Mouse (Mus musculus) liver, embryonic 18 days (tissue): ENCODE data around the gene Tnrc6b. TPM values are rescaled to one million over a fixed set of nuclear protein-coding genes. Genes with fewer than 3 reads are reported as not detected.

Source experiments
- polyA plus RNA-seq: library from polyadenylated mRNA; depleted of rRNA; stranded (reverse); fragments of >200 nt; gene quantifications from 2 replicates; pipeline ENCODE4 v1.2.3, GENCODE M21; 2012; rRNA removed

Gene Tnrc6b
- 4.5 and 5.7 TPM in 2 replicates for polyA plus RNA-seq

GRCm38 (mm10) chr15:80710608-80711363 is at the start of gene Tnrc6b:
TSS of gene Tnrc6b (plus strand) at chr15:80711313.

DNA sequence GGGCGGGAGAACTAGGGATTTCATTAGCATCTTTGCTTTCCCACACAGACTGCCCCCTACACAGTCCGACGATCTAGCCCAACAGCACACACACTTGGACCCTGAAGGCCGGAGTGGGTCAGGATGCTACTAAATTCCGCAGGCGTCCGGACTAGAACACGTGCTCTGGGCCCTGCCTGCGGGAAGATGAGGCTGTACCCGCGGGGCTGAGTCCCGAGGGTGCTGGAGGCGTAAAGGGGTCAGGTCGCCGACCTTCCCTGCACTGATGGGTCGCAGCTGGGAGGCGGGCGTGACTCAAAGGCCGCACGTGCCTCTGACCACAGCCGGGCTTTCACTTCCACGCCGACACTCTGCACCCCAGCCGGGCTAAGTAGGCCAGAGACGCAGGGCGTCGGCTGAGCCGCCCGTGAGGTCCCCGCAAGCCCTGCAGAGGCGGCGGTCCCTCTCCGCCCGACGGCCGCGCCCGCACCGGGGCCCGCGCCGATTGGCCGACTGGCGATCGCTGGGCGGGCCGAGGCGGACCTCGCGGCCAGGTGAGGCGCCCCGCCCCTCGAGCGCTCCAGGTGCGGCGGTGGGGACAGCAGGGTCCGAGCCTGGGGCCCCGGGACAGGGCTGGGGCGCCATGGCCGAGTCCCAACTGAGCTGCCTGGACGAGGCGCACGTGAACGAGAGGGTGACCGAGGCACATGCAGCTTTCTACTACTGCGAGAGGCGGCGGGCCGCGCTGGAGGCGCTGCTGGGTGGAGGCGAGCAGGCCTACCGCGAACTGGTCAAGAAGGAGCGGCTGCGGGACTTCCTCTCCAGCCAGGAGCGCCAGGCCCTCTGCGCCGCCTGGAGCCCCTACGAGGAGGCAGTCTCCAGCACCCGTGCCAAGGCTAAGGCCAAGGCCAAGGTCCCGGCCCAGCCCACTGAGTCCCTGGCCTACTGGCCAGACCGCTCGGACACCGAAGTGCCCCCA is 39.5 kb upstream of the Tnrc6b start, which contains the start of gene Fam83f:
Gene Fam83f (plus strand): TSS at position 553 of the 958 bp plus-strand sequence.

DNA sequence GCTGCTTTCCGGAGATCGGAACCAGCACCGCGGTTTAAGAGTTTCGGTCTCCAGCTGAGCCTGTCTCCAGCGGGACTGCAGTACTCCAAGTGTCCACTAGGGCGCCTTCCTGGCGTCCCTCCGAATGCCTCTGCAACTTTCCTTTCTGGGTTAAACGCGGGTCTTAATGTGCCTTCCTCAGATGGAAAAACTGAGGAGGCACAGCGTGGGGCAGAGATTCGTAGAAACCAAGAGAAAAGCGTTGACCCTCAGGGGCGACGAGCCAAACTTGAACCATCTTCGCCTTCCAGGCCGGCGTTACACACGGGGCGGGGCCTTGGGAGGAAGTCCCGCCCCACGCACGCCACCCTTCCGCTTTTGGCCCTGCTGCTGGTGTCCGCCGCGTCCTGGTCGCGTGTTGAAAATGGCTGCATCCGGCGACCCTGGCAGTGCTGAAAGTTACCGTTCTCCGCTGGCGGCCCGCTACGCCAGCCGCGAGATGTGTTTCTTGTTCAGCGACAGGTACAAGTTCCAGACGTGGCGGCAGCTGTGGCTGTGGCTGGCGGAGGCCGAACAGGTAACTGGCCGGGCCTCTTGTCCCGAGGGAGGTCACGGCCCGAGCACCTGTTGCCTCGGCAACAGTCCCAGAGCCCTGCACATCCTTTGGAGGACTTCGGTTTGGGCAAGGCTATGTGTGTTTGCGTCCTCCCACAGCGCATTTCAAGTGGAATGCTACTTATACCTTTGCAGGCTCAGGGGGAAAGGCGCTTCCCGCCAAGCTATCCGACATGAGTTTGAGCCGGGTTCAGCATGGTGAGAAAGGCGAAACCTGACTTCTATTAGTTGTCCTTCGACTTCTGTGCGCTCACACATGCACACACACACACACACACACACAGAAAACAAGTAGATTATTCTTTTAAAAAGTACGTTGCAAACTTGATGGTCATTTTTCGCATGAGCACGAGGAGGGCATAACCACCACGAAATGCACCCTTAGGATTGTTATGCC is 237.3 kb downstream of the Tnrc6b start, which contains the start of gene Adsl:
Gene Adsl (plus strand): TSS at position 346 of the 991 bp plus-strand sequence.

DNA sequence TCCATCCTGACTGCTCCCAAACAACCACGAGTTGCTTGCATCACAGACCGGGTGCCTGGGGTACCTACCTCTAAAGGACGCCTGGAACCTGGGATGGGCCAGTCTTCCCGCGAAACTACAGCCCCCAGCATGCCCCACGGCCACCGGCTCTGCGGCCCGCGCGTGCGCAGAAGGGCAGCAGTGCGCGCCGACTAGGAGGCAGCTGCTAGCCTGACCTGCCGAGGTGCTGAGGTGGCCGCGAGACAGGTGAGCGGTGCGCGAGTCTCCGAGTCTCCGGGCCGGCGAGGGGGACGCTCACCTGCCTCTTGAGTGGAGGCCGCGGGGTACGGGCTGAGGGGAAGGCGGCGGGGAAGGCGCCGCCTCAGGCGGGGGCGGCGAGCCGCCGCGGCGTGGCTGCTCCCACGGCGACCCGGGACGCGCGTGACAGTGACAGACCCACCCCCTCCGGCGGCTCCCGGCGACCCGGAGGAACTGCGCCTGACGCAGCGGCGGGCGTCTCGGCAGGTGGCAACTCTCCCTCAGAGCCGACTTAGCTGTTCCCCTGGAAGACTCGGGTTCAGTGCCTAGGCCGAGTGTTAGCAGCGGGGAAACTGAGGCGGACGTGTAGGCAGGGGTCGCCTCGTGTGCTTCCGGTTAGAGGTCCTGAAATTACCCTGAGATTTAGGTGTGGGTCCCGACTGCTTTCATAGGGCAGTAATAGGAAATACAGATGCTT is 266.7 kb downstream of the Tnrc6b start, which contains the start of gene Sgsm3:
Gene Sgsm3 (plus strand): TSS at position 146 of the 715 bp plus-strand sequence.

Other genes starting within 250 kb of the Tnrc6b start
- gene Enthd1, start 146.2 kb upstream of the Tnrc6b start, polyA plus RNA-seq: not detected in 2 replicates
- gene Grap2, start 138.7 kb upstream of the Tnrc6b start, polyA plus RNA-seq: 3.6 and 5.0 TPM in 2 replicates
- gene Fam83f, start 39.5 kb upstream of the Tnrc6b start, polyA plus RNA-seq: 2.5 and 3.6 TPM in 2 replicates
- gene Adsl, start 237.2 kb downstream of the Tnrc6b start, polyA plus RNA-seq: 30.8 and 33.0 TPM in 2 replicates